Mouse (Mus musculus) CD4-positive, CD25-positive, alpha-beta regulatory T cell (primary cell): ENCODE measurements around the gene Panx1. TPM values are rescaled to one million over a fixed set of nuclear protein-coding genes. Genes with fewer than 3 reads are reported as not detected.

Source experiments
- polyA plus RNA-seq: library from polyadenylated mRNA; unstranded; fragments of 100-300 nt; shearing (Covaris generic); gene quantifications from one replicate; pipeline ENCODE4 v1.2.1, GENCODE M21; 2017

The Panx1 gene
- 158 TPM for polyA plus RNA-seq

DNA sequence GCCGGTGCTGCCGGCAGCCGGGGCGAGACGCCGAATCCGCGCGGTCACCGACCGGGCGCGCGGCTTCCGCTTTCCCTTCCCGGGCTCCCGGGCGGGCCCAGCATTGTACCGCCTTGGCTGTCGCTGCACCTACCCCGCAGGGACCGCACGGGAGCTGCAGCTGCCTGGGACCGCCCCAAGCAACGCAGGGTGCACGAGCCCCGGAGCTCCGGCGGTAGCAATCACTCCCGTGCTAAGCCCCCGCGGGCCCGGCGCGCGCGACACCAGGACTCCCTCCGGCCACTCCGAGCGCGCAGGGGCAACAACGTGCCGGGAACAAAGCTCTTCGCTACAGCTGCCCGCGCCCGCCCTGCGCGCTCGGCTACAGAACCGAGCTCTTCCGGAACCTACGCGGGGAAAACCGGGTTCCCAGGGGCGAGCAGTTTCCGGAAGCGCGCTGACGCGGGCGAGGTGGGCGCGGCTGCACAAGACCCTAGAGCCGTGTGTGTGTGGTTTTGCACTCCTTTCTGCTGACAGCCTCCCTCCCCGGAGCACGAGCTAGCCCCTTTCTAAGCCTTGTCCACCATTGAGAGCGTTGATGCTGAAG is at the start of gene Panx1:
Panx1 (minus strand) TSS at position 395 of the 586 bp plus-strand sequence.

Other genes starting within 250 kb of the Panx1 start
- gene Gpr83, start 185.3 kb downstream of the Panx1 start, polyA plus RNA-seq, result 183 TPM
- 891 TPM for gene Izumo1r, start 141.5 kb downstream of the Panx1 start, polyA plus RNA-seq
- gene Hephl1, start 66.6 kb upstream of the Panx1 start, polyA plus RNA-seq, result 0.06 TPM
- gene Vstm5, start 193.6 kb upstream of the Panx1 start, polyA plus RNA-seq, result not detected
- gene Med17, start 234.5 kb upstream of the Panx1 start, polyA plus RNA-seq, result 67.1 TPM